Mouse (Mus musculus) liver, adult 2 months (tissue): Measurements from ENCODE around the gene Bend6. TPM values are rescaled to one million over a fixed set of nuclear protein-coding genes. Genes with fewer than 3 reads are reported as not detected.
"Not testable (repeated sequence)": the region's sequence is repeated elsewhere in the genome, so short reads cannot be mapped to it uniquely, and the experiment has no call there.

ENCODE experiments used
- DNase-seq: peaks from one replicate; pipeline ENCODE4 v3.0.0-alpha.2; 2011; ENCODE audit warnings: low read depth, low spot score; ENCODE audit errors: extremely low read depth
- H3K27ac ChIP-seq: fragments of 200-500 bp; replicated peaks from 2 replicates; pipeline ENCODE4 v1.5.1; 2012; ENCODE audit warnings: low read depth, mild to moderate bottlenecking, control low read depth, inconsistent platforms, low read length; ENCODE audit not compliant: insufficient read depth
- H3K27me3 ChIP-seq: fragments of 200-500 bp; 2 replicates; pipeline ENCODE4 v1.6.1; 2012; ENCODE audit warnings: mild to moderate bottlenecking, moderate library complexity, low read length, inconsistent platforms; ENCODE audit not compliant: control insufficient read depth, insufficient read depth
- H3K36me3 ChIP-seq: fragments of 200-500 bp; 2 replicates; pipeline ENCODE4 v1.6.1; 2012; ENCODE audit warnings: low read length, inconsistent platforms; ENCODE audit not compliant: control insufficient read depth, insufficient read depth
- H3K4me1 ChIP-seq: fragments of 200-500 bp; 2 replicates; pipeline ENCODE4 v1.6.1; 2011; ENCODE audit warnings: low read length; ENCODE audit not compliant: control insufficient read depth, insufficient read depth
- H3K4me3 ChIP-seq: fragments of 200-500 bp; 2 replicates; pipeline ENCODE4 v1.5.1; 2011; ENCODE audit warnings: low read depth, mild to moderate bottlenecking, control low read depth, low read length, moderate library complexity; ENCODE audit not compliant: insufficient read depth
- H3K79me2 ChIP-seq: fragments of 200-500 bp; 2 replicates; pipeline ENCODE4 v1.6.1; 2012; ENCODE audit warnings: inconsistent platforms, mild to moderate bottlenecking, low read length, moderate library complexity; ENCODE audit not compliant: control insufficient read depth, insufficient read depth
- H3K9ac ChIP-seq: fragments of 200-500 bp; 2 replicates; pipeline ENCODE4 v1.6.1; 2012; ENCODE audit warnings: low read depth, mild to moderate bottlenecking, control low read depth, inconsistent platforms, low read length
- CTCF ChIP-seq: fragments of 200-500 bp; IDR thresholded peaks from 2 replicates; pipeline ENCODE4 v1.5.1; 2011; ENCODE audit warnings: low read depth, low read length, control low read depth
- POLR2A ChIP-seq: fragments of 200-500 bp; IDR thresholded peaks from 2 replicates; pipeline ENCODE4 v1.6.1; 2011; ENCODE audit warnings: low read length, control low read depth; ENCODE audit not compliant: insufficient read depth; ENCODE audit errors: extremely low read depth
- WGBS: fragments of 180-500 bp; shearing (Covaris S2); methylation state at CpG from one replicate; pipeline ENCODE4 v1.1.7; 2018; 5-methylcytosine and 5-hydroxymethylcytosine counted together
- polyA plus RNA-seq: library from polyadenylated mRNA; depleted of rRNA; stranded (reverse); fragments of >200 nt; gene quantifications from 2 replicates; pipeline ENCODE4 v1.2.3, GENCODE M21; 2012
- total RNA-seq: library from RNA; depleted of rRNA; stranded (reverse); fragments of >200 nt; gene quantifications from 2 replicates; pipeline ENCODE4 v1.2.3, GENCODE M21; 2014

Gene Bend6
- total and polyA plus RNA-seq, 2 experiments = 0.05 to 0.18 TPM

- H3K9ac ChIP-seq = no peak overlapping the region
- H3K27ac ChIP-seq = no peak overlapping the region
- H3K36me3 ChIP-seq = no peaks in the 10 kb centered on the region
- no peaks in the 10 kb centered on the region for H3K27me3 ChIP-seq
- no peaks in the 10 kb centered on the region for H3K4me1 ChIP-seq
- no peak overlapping the region for H3K4me3 ChIP-seq
- no peak for DNase-seq
- WGBS = 80% methylated on average over 2 of the region's 2 CpGs
- no peaks in the 10 kb centered on the region for H3K79me2 ChIP-seq
- no peak for TF ChIP-seq POLR2A
- TF ChIP-seq CTCF = no peak
Measured at GRCm38 (mm10) chr1:33869031-33869430, 38.6 kb downstream of the Bend6 start.

- WGBS = 94% methylated on average over 2 of the region's 2 CpGs
- Histone ChIP-seq H3K27me3 (no peaks in the 10 kb centered on the region), H3K4me1 (no peaks in the 10 kb centered on the region), H3K36me3 (no peaks in the 10 kb centered on the region), H3K4me3 (no peak overlapping the region), H3K9ac (no peak overlapping the region), H3K27ac (no peak overlapping the region), H3K79me2 (no peaks in the 10 kb centered on the region)
- DNase-seq = no peak
- no peak for TF ChIP-seq POLR2A
- no peak for TF ChIP-seq CTCF
Measured at GRCm38 (mm10) chr1:33846807-33847206, 60.8 kb downstream of the Bend6 start.

DNA sequence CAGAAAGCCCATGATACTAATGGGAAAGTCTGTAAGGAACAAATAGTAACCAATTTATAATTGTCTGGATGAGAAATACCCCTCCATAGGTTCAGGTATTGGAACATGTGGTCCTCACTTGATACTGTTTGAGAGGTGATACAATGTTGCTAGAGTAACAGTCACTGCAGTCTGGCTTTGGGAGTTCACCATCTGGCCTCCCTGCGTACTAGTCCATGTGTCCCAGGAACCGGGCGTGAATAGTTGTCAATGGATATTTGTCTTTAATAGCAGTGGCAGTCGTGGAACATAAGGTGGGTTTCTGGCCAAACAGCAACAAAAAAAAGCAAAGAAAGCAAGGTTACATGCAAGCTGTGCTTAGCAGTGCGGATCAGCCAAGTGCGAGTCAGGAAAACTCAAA is 63.8 kb downstream of the Bend6 start:
- Histone ChIP-seq H3K36me3 (no peaks in the 10 kb centered on the region), H3K4me1 (no peaks in the 10 kb centered on the region), H3K27me3 (no peaks in the 10 kb centered on the region), H3K27ac (no peak overlapping the region), H3K9ac (no peak overlapping the region), H3K4me3 (no peak overlapping the region), H3K79me2 (no peaks in the 10 kb centered on the region)
- TF ChIP-seq CTCF = no peak
- no peak for TF ChIP-seq POLR2A
- no peak for DNase-seq
- 78% methylated on average over 6 of the region's 6 CpGs for WGBS

DNA sequence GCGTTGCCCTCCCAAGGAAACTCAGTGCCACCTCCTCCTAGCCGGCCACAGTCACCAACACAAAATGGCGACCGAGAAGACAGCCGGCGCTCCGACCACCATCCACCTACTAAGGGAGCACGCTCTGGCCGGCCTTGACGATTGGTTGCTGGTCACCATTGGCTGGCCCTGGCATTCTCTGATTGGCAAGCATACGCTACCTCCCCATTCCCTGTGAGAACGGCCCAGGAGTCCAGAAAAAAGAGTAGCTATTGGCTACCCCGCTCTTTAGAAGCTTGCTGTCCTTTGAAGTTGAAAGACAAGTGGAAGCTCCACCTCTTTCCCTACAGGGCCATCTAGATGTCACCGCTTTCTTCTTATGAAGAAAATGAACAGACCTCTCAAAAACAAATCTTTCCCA is 68.7 kb downstream of the Bend6 start:
- not testable (repeated sequence) for H3K27ac ChIP-seq, DNase-seq, H3K9ac ChIP-seq, H3K27me3 ChIP-seq, H3K79me2 ChIP-seq, H3K36me3 ChIP-seq, H3K4me3 ChIP-seq, H3K4me1 ChIP-seq
- WGBS = 94% methylated on average over 14 of the region's 14 CpGs

DNA sequence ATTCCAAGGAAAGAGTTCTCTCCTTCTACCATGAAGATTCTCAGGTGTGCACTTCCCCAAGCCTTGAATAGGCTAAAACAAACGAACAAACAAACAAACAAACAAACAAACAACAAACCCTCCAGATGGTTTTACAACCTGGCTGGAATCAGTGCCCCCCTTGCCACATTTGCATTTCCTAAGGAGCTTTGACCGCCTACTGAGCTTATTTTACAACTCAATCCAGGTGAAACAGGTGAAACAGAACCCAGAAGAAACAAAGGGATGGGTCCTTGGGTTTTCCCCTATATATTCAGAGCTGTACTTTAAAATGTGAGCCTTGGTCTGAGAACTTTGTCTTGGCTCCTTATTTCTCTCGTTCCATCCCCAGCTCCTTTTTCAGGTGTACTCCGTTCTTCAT is 77.0 kb downstream of the Bend6 start:
- TF ChIP-seq CTCF (no peak), POLR2A (no peak)
- WGBS = 76% methylated on average over 4 of the region's 4 CpGs
- Histone ChIP-seq H3K9ac (no peak overlapping the region), H3K27me3 (no peaks in the 10 kb centered on the region), H3K79me2 (no peaks in the 10 kb centered on the region), H3K4me1 (no peaks in the 10 kb centered on the region), H3K27ac (no peak overlapping the region), H3K4me3 (no peak overlapping the region), H3K36me3 (no peaks in the 10 kb centered on the region)
- DNase-seq = no peak

GRCm38 (mm10) chr1:33817931-33818330 is 89.7 kb downstream of the Bend6 start:
- H3K27ac ChIP-seq = no peak overlapping the region
- 92% methylated on average over 2 of the region's 2 CpGs for WGBS
- H3K36me3 ChIP-seq = no peaks in the 10 kb centered on the region
- no peak overlapping the region for H3K4me3 ChIP-seq
- no peak for DNase-seq
- H3K79me2 ChIP-seq = peaks cover 13% of the 10 kb centered on the region
- no peaks in the 10 kb centered on the region for H3K27me3 ChIP-seq
- H3K4me1 ChIP-seq = peaks cover 7% of the 10 kb centered on the region
- no peak overlapping the region for H3K9ac ChIP-seq
- no peak for TF ChIP-seq POLR2A
- TF ChIP-seq CTCF = no peak
